Mouse (Mus musculus) cerebellum, adult 18-20 months (tissue): ENCODE measurements around the gene Ssxb6.
"Not testable (repeated sequence)": the region's sequence is repeated elsewhere in the genome, so short reads cannot be mapped to it uniquely, and the experiment has no call there.

Source experiments
- DNase-seq, 2 experiments: peaks; one replicate each; pipeline ENCODE4 v3.0.0; 2021

The Ssxb6 gene

DNA sequence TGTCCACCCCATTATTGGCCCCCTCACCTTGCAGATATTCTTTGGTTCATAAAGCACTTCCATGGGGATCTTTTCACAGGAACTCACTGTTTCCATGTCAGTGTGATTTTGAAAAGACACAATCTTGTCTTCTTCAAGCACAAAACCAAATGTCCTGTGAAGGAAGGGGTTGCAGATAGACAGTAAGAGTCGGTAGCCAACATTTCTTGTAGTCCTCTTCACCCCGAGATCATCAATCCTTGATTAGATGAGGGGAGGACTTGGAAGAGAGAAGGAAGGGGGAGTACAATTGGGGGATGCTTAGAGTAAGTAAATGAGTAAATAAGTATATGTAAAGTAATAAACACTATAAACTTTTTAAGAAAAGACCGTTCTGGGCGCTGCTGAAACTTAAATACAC lies at the start of gene Ssxb6:
Gene Ssxb6 (minus strand): TSS at position 101 of the 400 bp plus-strand sequence.
- DNase-seq: not testable (repeated sequence)

GRCm38 (mm10) chrX:8591716-8592115 lies 43.7 kb upstream of the Ssxb6 start, which contains the start of gene Ssxb3:
Ssxb3 (minus strand) TSS chrX:8591816.
- not testable (repeated sequence) for DNase-seq

- DNase-seq: no peak
Measured at GRCm38 (mm10) chrX:8524854-8525253, 23.2 kb downstream of the Ssxb6 start, which contains the start of gene Gm14459. Gm14459 (minus strand) TSS chrX:8524954.
